Mouse (Mus musculus) forebrain, embryonic 15.5 days (tissue): ENCODE results near the gene Ctnnal1. TPM values are rescaled to one million over a fixed set of nuclear protein-coding genes. Genes with fewer than 3 reads are reported as not detected.

ENCODE experiments used
- ATAC-seq: fragments of 200-750 bp; cut with Nextera tagmentation; replicated peaks from 2 replicates; pipeline ENCODE4 v1.8.0; 2017; ENCODE audit warnings: mild to moderate bottlenecking, moderate TSS enrichment, moderate library complexity
- H3K27ac ChIP-seq: fragments of 300-500 bp; sonication (generic); replicated peaks from 2 replicates; pipeline ENCODE4 v1.5.1; 2015; ENCODE audit warnings: mild to moderate bottlenecking, inconsistent platforms
- H3K27me3 ChIP-seq: fragments of 300-500 bp; sonication (generic); 2 replicates; pipeline ENCODE4 v1.6.1; 2015; ENCODE audit warnings: inconsistent platforms
- H3K36me3 ChIP-seq: fragments of 300-500 bp; sonication (generic); 2 replicates; pipeline ENCODE4 v1.6.1; 2015; ENCODE audit warnings: mild to moderate bottlenecking, inconsistent platforms
- H3K4me1 ChIP-seq: fragments of 300-500 bp; sonication (generic); 2 replicates; pipeline ENCODE4 v1.6.1; 2015; ENCODE audit warnings: inconsistent platforms
- H3K4me2 ChIP-seq: fragments of 300-500 bp; sonication (generic); replicated peaks from 2 replicates; pipeline ENCODE4 v1.6.1; 2015; ENCODE audit warnings: mild to moderate bottlenecking, inconsistent platforms
- H3K4me3 ChIP-seq: fragments of 300-500 bp; sonication (generic); 2 replicates; pipeline ENCODE4 v1.5.1; 2015; ENCODE audit warnings: mild to moderate bottlenecking, inconsistent platforms
- H3K9ac ChIP-seq: fragments of 300-500 bp; sonication (generic); replicated peaks from 2 replicates; pipeline ENCODE4 v1.6.1; 2015; ENCODE audit warnings: mild to moderate bottlenecking, inconsistent platforms
- H3K9me3 ChIP-seq: fragments of 300-500 bp; sonication (generic); 2 replicates; pipeline ENCODE4 v1.6.1; 2016; ENCODE audit warnings: inconsistent platforms
- WGBS: fragments of 180-500 bp; shearing (Covaris S2); methylation state at CpG from one replicate; pipeline ENCODE4 v1.1.7; 2015; ENCODE audit warnings: mixed read lengths; 5-methylcytosine and 5-hydroxymethylcytosine counted together
- polyA plus RNA-seq: library from polyadenylated mRNA; unstranded; fragments of >200 nt; fragmentation: Nextera tagmentation; extraction: Ambion mirVana; gene quantifications from 2 replicates; pipeline ENCODE4 v1.2.1, GENCODE M21; 2015

The Ctnnal1 gene
- polyA plus RNA-seq, 1 experiment from 2014 or later: 11.0 TPM

DNA sequence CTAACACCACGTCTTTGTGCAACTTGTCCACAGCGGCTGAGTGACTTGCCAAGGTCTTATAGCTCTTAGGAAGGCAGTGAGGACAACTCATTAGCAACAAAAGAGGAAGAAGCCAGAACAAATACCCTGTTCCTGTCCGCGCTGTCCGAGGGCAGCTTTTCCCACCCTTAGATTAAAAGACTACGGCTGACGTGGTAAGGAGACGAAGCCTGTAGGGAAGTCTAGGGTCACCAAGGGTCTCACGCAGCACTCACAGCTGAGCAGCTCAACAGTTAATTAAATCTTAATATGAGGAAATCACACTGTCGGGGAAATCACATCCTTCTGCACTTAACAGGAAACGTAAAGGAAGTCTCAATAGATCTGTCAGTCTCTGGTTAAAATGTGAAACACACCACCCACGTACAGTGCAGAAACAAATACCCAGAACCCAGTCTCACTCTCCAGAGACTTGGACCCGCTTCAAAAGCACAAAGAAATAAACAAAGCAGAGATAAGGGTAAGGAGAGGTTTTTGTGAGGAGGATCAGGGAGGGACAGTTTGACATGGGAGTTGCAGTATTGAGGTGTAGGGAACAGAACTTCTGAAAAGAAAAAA, 33.9 kb downstream of the Ctnnal1 start:
- Histone ChIP-seq H3K9ac (no peak overlapping the region), H3K36me3 (peaks cover 28% of the 10 kb centered on the region), H3K4me1 (peaks cover 10% of the 10 kb centered on the region), H3K9me3 (no peaks in the 10 kb centered on the region), H3K4me3 (no peak overlapping the region), H3K27ac (no peak overlapping the region), H3K27me3 (no peaks in the 10 kb centered on the region), H3K4me2 (no peak overlapping the region)
- no peak for ATAC-seq
- WGBS: 62% methylated on average over 13 of the region's 13 CpGs

DNA sequence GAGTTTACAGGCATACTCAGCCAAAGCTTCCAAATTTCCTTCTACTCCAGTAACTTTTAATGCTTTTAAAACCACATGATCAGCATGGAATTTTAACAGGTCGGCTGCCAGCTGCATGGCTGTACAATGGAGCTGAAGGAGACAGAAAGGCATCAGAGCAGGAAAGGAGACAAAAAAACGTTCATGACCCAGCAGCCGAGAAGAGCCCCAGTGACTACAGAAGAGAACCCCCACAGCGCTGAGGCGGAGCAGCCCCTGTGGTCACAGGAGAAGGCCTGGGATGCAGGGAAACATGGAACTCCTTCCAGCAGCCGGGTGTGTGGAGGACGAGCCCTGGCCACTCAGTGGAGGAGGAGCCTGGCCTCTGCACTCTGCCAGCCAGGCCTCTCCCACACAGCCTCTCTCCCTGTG, 35.5 kb downstream of the Ctnnal1 start:
- Histone ChIP-seq H3K4me2 (no peak overlapping the region), H3K4me1 (peaks cover 10% of the 10 kb centered on the region), H3K9ac (no peak overlapping the region), H3K4me3 (no peak overlapping the region), H3K27ac (peak overlapping the region; percentile 62), H3K27me3 (no peaks in the 10 kb centered on the region), H3K36me3 (peaks cover 25% of the 10 kb centered on the region), H3K9me3 (no peaks in the 10 kb centered on the region)
- ATAC-seq: peak; percentile 91
- WGBS: 28% methylated on average over 7 of the region's 7 CpGs

DNA sequence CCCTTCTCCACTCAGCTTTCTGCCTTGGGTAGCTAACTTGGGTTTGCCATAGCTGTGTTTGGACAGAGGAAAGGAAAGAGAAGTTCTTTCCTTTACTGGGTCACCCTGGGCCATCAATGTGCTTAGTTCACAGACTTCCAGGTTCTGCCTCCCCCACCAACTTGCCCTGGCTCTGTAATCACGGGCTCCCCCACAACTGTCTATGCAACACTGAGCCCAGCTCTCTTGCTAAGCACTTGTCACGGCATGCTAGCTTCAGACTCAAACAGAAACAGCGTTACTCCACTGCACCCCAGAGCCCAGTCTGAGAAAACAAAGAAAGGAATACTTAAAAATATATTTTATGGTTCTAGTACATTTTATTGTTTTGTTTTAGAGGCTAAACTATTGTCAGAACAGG, 36.1 kb downstream of the Ctnnal1 start:
- no peaks in the 10 kb centered on the region for H3K9me3 ChIP-seq
- peaks cover 22% of the 10 kb centered on the region for H3K36me3 ChIP-seq
- peak; percentile 50 for ATAC-seq
- H3K27me3 ChIP-seq: no peaks in the 10 kb centered on the region
- H3K4me3 ChIP-seq: no peak overlapping the region
- H3K4me2 ChIP-seq: no peak overlapping the region
- 57% methylated on average over 3 of the region's 3 CpGs for WGBS
- peak overlapping the region; percentile 62; the same call in 1 of the 2 replicates for H3K27ac ChIP-seq
- no peak overlapping the region for H3K9ac ChIP-seq
- peaks cover 10% of the 10 kb centered on the region for H3K4me1 ChIP-seq

DNA sequence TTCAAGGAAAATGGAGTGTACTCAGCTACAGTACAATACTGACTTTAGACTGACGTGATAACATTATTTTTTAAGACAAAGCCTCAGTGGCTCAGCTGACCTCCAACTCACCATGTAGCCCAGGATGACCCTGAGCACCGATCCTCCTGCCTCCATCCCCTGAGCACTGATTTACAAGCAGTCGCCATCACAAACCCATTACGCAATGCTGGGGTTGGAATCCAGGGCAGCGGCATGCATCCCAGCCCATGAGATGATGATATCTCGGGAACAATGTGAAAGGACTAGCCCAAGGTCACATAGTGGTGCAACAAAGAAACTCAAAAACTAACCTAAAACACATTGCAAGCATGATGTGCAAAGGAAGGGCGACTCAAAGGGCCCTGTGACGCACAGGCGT, 40.8 kb downstream of the Ctnnal1 start:
- H3K9ac ChIP-seq: no peak overlapping the region
- peaks cover 8% of the 10 kb centered on the region for H3K36me3 ChIP-seq
- no peak for ATAC-seq
- no peak overlapping the region for H3K4me3 ChIP-seq
- WGBS: 93% methylated on average over 9 of the region's 9 CpGs
- H3K9me3 ChIP-seq: no peaks in the 10 kb centered on the region
- H3K4me2 ChIP-seq: no peak overlapping the region
- H3K4me1 ChIP-seq: 0 out of 2 replicates have a peak, but pooled peaks cover 4% of the 10 kb centered on the region
- H3K27me3 ChIP-seq: no peaks in the 10 kb centered on the region
- no peak overlapping the region for H3K27ac ChIP-seq

DNA sequence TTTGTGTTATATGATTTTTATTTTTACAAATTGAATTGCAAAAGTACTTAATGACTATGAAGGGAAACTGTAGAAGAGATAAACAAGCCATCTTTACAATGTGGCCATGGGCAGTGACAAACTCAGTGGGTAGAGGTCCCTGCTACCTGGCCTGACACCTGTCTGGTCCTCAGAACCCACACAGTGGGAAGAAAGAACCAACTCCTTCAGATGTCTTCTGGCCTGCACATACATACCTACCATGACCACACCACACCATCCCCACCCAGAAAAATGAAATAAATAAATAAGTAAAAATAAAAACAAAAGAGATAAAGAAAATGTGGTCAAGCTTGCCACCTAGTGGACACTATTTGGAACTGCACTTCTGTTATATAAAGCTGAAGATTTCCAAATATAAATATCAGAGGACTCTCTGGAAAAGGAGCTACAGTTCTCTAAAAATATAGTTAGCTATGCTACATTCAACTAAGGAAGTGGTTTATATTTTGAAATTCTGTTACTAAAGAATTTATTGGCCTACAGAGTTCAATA, 44.9 kb downstream of the Ctnnal1 start:
- no peaks in the 10 kb centered on the region for H3K9me3 ChIP-seq
- no peaks in the 10 kb centered on the region for H3K4me1 ChIP-seq
- no peaks in the 10 kb centered on the region for H3K36me3 ChIP-seq
- no peak overlapping the region for H3K4me2 ChIP-seq
- no peak for ATAC-seq
- no peaks in the 10 kb centered on the region for H3K27me3 ChIP-seq
- no peak overlapping the region for H3K4me3 ChIP-seq
- no peak overlapping the region for H3K27ac ChIP-seq
- no peak overlapping the region for H3K9ac ChIP-seq

DNA sequence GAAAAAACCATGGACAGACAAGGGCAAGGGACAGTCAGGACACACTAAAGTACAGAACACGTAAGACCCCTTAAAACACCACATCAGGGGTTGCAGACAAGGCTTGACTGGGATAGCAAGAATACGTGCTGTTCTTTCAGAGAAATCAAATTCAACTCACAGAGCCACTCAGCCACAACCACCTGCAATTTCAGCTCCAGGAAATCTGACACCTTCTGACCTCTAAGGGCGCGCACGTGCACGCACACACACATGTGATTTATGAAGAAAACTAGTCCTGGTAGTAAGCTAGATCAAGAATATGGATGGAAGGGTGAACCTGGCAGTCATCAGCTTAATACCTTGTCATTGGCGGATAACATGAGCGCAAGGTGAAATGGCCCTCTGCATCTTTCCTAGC, 49.9 kb downstream of the Ctnnal1 start:
- no peak for ATAC-seq
- H3K4me2 ChIP-seq: no peak overlapping the region
- no peak overlapping the region for H3K9ac ChIP-seq
- H3K27ac ChIP-seq: no peak overlapping the region
- H3K4me3 ChIP-seq: no peak overlapping the region
- no peaks in the 10 kb centered on the region for H3K9me3 ChIP-seq
- no peaks in the 10 kb centered on the region for H3K27me3 ChIP-seq
- no peaks in the 10 kb centered on the region for H3K4me1 ChIP-seq
- 90% methylated on average over 8 of the region's 8 CpGs for WGBS
- peaks cover 8% of the 10 kb centered on the region; the same call in 1 of the 2 replicates for H3K36me3 ChIP-seq

DNA sequence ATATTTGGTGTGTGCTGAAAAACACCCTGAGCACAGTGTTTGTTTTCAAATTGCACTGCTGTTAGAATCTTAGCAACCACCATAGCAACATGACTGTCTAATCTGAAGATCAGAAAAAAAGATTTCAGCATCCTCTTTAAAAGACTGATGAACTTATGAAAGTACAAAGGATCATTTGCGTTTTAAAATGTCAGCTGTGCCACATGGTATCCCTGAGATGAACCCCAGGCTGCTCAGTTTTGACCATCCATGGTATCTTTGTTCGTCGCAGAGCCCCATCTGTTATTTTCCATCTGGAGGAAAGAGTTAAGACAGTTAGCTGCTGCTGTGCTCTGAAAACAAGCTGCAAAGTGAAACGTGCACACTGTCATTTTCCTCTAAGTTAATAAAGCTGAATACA, 52.9 kb downstream of the Ctnnal1 start:
- 82% methylated on average over 4 of the region's 4 CpGs for WGBS
- Histone ChIP-seq H3K9me3 (no peaks in the 10 kb centered on the region), H3K9ac (no peak overlapping the region), H3K4me1 (no peaks in the 10 kb centered on the region), H3K27ac (no peak overlapping the region), H3K27me3 (no peaks in the 10 kb centered on the region), H3K4me3 (no peak overlapping the region), H3K4me2 (no peak overlapping the region), H3K36me3 (peaks cover 10% of the 10 kb centered on the region; the same call in 1 of the 2 replicates)
- ATAC-seq: no peak

DNA sequence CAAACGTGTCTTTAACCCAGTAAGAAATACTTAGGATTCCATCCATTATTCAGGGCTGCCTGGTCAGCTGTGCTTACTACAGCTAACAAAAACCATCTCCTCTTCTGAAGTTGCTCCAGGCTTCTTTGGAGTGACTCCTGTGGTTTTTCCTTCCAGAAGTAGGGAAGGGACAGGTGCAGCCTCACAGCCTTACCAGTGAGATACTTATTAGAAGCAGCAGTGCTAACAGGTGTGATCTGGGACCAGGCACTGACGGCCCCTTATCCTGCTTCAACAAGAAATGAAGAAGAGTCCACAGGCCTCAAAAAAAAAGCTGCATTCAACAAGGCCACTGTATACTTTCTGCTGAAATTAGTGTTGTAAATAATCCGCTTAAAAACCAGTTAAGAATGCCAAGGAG, 53.3 kb downstream of the Ctnnal1 start:
- peaks cover 15% of the 10 kb centered on the region for H3K36me3 ChIP-seq
- ATAC-seq: no peak
- H3K4me1 ChIP-seq: no peaks in the 10 kb centered on the region
- H3K4me3 ChIP-seq: no peak overlapping the region
- no peaks in the 10 kb centered on the region for H3K9me3 ChIP-seq
- no peak overlapping the region for H3K4me2 ChIP-seq
- H3K27ac ChIP-seq: no peak overlapping the region
- WGBS: 69% methylated on average over 3 of the region's 3 CpGs
- no peaks in the 10 kb centered on the region for H3K27me3 ChIP-seq
- no peak overlapping the region for H3K9ac ChIP-seq

DNA sequence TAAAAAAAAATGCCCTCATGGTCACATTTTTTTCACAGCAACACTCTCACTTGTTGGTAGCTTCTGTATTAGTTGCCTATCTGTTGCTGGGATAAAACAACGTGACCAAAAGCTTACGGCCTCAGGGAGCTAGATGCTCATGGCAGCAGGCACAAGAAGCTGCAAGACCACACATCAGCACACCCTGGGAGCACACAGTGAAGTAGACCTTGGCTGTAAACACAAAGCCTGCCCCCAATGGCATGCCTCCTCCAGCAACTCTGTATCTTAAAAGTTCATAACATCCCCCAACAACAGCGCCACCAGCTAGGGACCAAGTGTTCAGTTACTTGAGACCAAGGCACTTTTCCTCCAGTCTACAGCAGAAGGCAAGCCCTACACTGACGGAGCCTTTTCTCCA, 55.9 kb downstream of the Ctnnal1 start:
- Histone ChIP-seq H3K9me3 (no peaks in the 10 kb centered on the region), H3K4me1 (peaks cover 4% of the 10 kb centered on the region), H3K9ac (no peak overlapping the region), H3K27me3 (no peaks in the 10 kb centered on the region), H3K4me3 (no peak overlapping the region), H3K27ac (no peak overlapping the region), H3K4me2 (no peak overlapping the region), H3K36me3 (peaks cover 27% of the 10 kb centered on the region)
- 79% methylated on average over 4 of the region's 4 CpGs for WGBS
- no peak for ATAC-seq

DNA sequence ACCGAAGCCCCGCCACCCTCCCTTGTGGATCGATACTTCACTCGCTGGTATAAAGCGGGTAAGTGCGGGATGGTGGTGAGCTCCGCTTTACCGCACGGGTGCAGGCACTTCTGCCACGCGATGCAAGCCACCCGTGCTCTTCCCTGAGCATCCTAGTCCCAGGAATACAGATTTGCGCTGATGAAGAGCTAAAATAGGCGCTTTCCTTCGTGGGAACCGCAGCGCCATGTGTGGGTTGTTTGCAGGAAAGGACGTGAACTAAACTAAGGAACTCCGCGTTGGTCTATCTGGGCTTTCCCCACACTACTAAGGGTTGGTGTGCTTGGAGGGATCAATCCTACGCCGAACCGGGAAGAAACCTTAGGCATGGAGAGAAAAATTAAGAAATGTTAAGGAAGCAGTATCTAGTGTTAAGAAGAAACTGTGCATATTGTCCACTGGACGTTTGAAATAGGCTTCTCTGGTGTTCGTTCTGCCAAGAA, 62.3 kb downstream of the Ctnnal1 start:
- no peak for ATAC-seq
- Histone ChIP-seq H3K4me2 (peak overlapping the region; percentile 68), H3K9me3 (no peaks in the 10 kb centered on the region), H3K4me1 (peaks cover 30% of the 10 kb centered on the region), H3K4me3 (peak overlapping the region; percentile 78), H3K27me3 (no peaks in the 10 kb centered on the region), H3K9ac (peak overlapping the region; percentile 81), H3K27ac (peak overlapping the region; percentile 91), H3K36me3 (peaks cover 43% of the 10 kb centered on the region)
- WGBS: under 1% methylated on average over 25 of the region's 25 CpGs

DNA sequence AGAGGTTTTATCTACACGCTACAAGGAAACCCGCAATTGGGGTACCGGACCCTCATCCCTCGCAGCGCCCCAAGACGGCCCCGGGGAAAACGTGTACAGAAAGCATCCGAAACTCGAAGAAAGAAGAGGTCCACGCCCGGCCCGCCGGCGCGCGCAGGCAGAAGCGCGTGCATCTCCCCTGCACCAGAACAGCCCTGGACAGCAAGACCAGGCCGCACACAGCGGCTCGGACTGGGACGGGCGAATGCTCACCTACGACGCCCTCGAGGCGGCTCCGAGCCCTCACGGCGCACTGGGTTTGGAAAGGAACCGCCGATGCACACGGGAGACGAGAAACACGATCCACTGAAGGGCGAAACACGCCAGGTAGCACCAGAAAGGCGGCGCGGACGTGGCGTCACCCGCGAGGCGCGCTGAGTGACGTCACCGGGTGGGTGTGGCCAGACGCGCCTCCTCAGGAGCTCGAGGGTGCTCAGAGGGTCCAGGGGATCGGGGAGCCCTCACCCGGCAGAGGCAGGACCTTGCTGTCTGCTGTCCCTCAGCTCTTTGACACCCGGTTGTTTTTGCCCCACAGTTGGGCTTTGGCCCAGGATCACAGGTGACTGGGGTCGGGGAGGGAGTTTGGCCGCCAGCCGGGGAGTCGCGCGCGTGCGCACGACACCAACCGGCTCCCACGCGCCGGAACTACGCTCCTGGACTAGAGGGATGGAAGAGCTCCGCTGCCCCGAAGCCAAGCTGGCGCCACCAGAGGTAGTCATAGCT, 62.9 kb downstream of the Ctnnal1 start, which contains the start of the genes Elp1 and Fam206a:
TSS of gene Elp1 (minus strand) at position 425 of the 762 bp plus-strand sequence.
TSS of gene Fam206a (plus strand) at position 439 of the 762 bp plus-strand sequence.
- Histone ChIP-seq H3K27ac (peak within 1 kb of the TSS; percentile 91), H3K4me2 (peak within 1 kb of the TSS; percentile 68), H3K36me3 (peaks cover 47% of the 10 kb centered on the region), H3K9me3 (no peaks in the 10 kb centered on the region), H3K27me3 (no peaks in the 10 kb centered on the region), H3K9ac (peak within 1 kb of the TSS; percentile 81), H3K4me1 (peaks cover 30% of the 10 kb centered on the region), H3K4me3 (peak within 1 kb of the TSS; percentile 78)
- ATAC-seq: peak; percentile 97
- WGBS: 0% methylated on average over 72 of the region's 72 CpGs

DNA sequence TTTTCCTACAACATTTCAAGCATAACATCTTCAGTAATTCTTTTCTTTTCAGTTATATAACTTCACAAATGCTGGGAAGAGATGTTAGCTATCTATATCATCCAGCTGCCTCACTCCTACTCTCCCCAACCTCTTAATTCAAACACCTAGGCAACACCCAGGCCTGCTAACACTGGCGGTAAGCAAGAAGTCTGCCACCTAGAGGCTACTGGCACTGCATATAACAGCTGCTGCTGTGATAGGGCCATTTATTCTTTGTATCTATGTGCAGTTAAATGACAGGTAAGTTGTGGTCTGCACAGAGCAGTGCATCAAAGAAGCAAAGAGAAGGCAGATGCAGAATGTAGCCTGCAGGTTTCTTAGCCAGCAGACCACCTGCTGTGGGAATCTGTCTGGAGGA, 73.6 kb downstream of the Ctnnal1 start:
- H3K36me3 ChIP-seq: peaks cover 88% of the 10 kb centered on the region

More for the DNA sequence above, 73.6 kb downstream of the Ctnnal1 start:
- ATAC-seq: no peak
- no peak overlapping the region for H3K4me2 ChIP-seq
- H3K27me3 ChIP-seq: no peaks in the 10 kb centered on the region
- 36% methylated on average over 1 of the region's 1 CpGs for WGBS
- H3K9ac ChIP-seq: no peak overlapping the region
- H3K4me3 ChIP-seq: no peak overlapping the region
- no peaks in the 10 kb centered on the region for H3K4me1 ChIP-seq
- H3K27ac ChIP-seq: no peak overlapping the region
- no peaks in the 10 kb centered on the region for H3K9me3 ChIP-seq
